Mouse (Mus musculus) lung, embryonic 16.5 days (tissue): ENCODE results near the gene Lhcgr. TPM values are rescaled to one million over a fixed set of nuclear protein-coding genes. Genes with fewer than 3 reads are reported as not detected.
A peak's percentile ranks its signal among the peaks of the same experiment; 100 is the strongest.
"Not testable (repeated sequence)": the region's sequence is repeated elsewhere in the genome, so short reads cannot be mapped to it uniquely, and the experiment has no call there.

Experiments used
- ATAC-seq: fragments of 200-750 bp; cut with Nextera tagmentation; 2 replicates; pipeline ENCODE4 v1.8.0; 2017; ENCODE audit warnings: low read depth, mild to moderate bottlenecking, moderate library complexity
- H3K27ac ChIP-seq: fragments of 300-500 bp; sonication (generic); 2 replicates; pipeline ENCODE4 v1.5.1; 2014; ENCODE audit warnings: mild to moderate bottlenecking, control low read depth, low read length
- H3K27me3 ChIP-seq: fragments of 300-500 bp; sonication (generic); 2 replicates; pipeline ENCODE4 v1.6.1; 2014; ENCODE audit warnings: low read depth, low read length, mixed read lengths; ENCODE audit not compliant: control insufficient read depth, insufficient read depth
- H3K36me3 ChIP-seq: fragments of 300-500 bp; sonication (generic); 2 replicates; pipeline ENCODE4 v1.6.1; 2014; ENCODE audit warnings: low read length; ENCODE audit not compliant: control insufficient read depth, insufficient read depth
- H3K4me1 ChIP-seq: fragments of 300-500 bp; sonication (generic); replicated peaks from 2 replicates; pipeline ENCODE4 v1.6.1; 2014; ENCODE audit warnings: low read length, mixed read lengths; ENCODE audit not compliant: control insufficient read depth, insufficient read depth
- H3K4me2 ChIP-seq: fragments of 300-500 bp; sonication (generic); 2 replicates; pipeline ENCODE4 v1.6.1; 2014; ENCODE audit warnings: low read depth, low read length, control low read depth
- H3K4me3 ChIP-seq: fragments of 300-500 bp; sonication (generic); 2 replicates; pipeline ENCODE4 v1.5.1; 2014; ENCODE audit warnings: mild to moderate bottlenecking, low read length, control low read depth
- H3K9ac ChIP-seq: fragments of 300-500 bp; sonication (generic); 2 replicates; pipeline ENCODE4 v1.6.1; 2014; ENCODE audit warnings: low read length, control low read depth
- H3K9me3 ChIP-seq: fragments of 300-500 bp; sonication (generic); 2 replicates; pipeline ENCODE4 v1.6.1; 2016; ENCODE audit warnings: low read length; ENCODE audit not compliant: control insufficient read depth
- WGBS: fragments of 180-500 bp; shearing (Covaris S2); extraction: QIAGEN DNeasy Blood & Tissue Kit; methylation state at CpG from one replicate; pipeline ENCODE4 v1.1.7; 2014; 5-methylcytosine and 5-hydroxymethylcytosine counted together
- polyA plus RNA-seq: library from polyadenylated mRNA; unstranded; fragments of >200 nt; fragmentation: Nextera tagmentation; extraction: Ambion mirVana; gene quantifications from 2 replicates; pipeline ENCODE4 v1.2.1, GENCODE M21; 2015

Gene Lhcgr
- polyA plus RNA-seq, result 0.38 TPM in 1 of 2 replicates, not detected in the other

GRCm38 (mm10) chr17:88791440-88792152 is at the start of gene Lhcgr:
Lhcgr (minus strand) TSS chr17:88791990.
- H3K27ac ChIP-seq, result no peak within 1 kb of the TSS
- H3K27me3 ChIP-seq, result no peaks in the 10 kb centered on the region
- no peaks in the 10 kb centered on the region for H3K36me3 ChIP-seq
- peak; percentile 86 for ATAC-seq
- H3K4me2 ChIP-seq, result peak within 1 kb of the TSS; percentile 41
- 18% methylated on average over 29 of the region's 31 CpGs for WGBS
- H3K9ac ChIP-seq, result no peak within 1 kb of the TSS
- H3K4me1 ChIP-seq, result no peaks in the 10 kb centered on the region
- H3K4me3 ChIP-seq, result no peak within 1 kb of the TSS
- no peaks in the 10 kb centered on the region for H3K9me3 ChIP-seq

GRCm38 (mm10) chr17:88817601-88818000 is 25.8 kb upstream of the Lhcgr start:
- Histone ChIP-seq H3K36me3 (no peaks in the 10 kb centered on the region), H3K4me2 (no peak overlapping the region), H3K27me3 (no peaks in the 10 kb centered on the region), H3K9ac (no peak overlapping the region), H3K27ac (no peak overlapping the region), H3K4me3 (no peak overlapping the region), H3K9me3 (no peaks in the 10 kb centered on the region), H3K4me1 (no peaks in the 10 kb centered on the region)
- WGBS, result 24% methylated on average over 2 of the region's 2 CpGs
- ATAC-seq, result no peak

DNA sequence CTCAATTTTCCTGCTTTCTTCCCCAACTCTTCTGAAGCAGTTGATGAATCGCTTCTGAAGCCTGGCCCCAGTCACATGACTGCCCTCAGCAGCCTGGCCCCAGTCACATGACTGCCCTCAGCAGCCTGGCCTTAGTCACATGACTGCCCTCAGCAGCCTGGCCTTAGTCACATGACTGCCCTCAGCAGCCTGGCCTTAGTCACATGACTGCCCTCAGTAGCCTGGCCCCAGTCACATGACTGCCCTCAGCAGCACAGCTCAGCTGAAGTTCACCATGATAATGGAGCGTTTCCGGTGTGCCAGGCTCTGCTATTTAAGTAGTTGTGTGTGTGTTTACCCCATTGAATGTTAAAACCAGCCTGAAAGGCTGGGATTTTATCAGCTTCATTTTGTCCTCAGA is 21.2 kb upstream of the Lhcgr start:
- H3K36me3 ChIP-seq, H3K27ac ChIP-seq, H3K4me1 ChIP-seq, H3K9me3 ChIP-seq, H3K4me2 ChIP-seq, H3K4me3 ChIP-seq, ATAC-seq, H3K9ac ChIP-seq, H3K27me3 ChIP-seq: not testable (repeated sequence)
- WGBS, result 86% methylated on average over 3 of the region's 3 CpGs

DNA sequence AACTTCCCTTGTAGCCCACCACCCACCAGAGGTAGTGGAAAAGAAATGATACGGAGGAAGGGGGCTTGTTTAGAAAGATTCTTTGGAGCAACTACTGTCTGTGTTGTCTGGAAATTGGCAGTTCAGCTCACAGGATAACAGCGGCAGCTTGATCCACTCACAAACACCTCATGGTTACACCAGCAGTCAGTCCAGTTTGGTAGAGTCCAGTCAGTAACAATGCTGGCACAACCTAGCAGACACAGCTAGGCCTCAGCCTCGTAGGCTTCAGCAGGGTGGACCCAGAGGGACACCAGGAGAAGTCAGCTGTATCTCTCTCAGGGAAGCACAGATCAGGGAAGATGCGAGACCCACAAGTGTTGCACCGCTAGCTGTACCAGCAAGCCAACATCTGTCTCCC is 19.0 kb upstream of the Lhcgr start:
- H3K36me3 ChIP-seq, result no peaks in the 10 kb centered on the region
- H3K4me3 ChIP-seq, result no peak overlapping the region
- H3K27me3 ChIP-seq, result no peaks in the 10 kb centered on the region
- ATAC-seq, result peak; percentile 78
- no peak overlapping the region for H3K4me2 ChIP-seq
- WGBS, result 56% methylated on average over 5 of the region's 5 CpGs
- no peaks in the 10 kb centered on the region for H3K9me3 ChIP-seq
- H3K9ac ChIP-seq, result no peak overlapping the region
- no peaks in the 10 kb centered on the region for H3K4me1 ChIP-seq
- H3K27ac ChIP-seq, result no peak overlapping the region

- no peaks in the 10 kb centered on the region for H3K9me3 ChIP-seq
- no peak overlapping the region for H3K27ac ChIP-seq
- H3K9ac ChIP-seq, result no peak overlapping the region
- H3K4me2 ChIP-seq, result no peak overlapping the region
- H3K4me3 ChIP-seq, result no peak overlapping the region
- 83% methylated on average over 8 of the region's 8 CpGs for WGBS
- no peak for ATAC-seq
- no peaks in the 10 kb centered on the region for H3K27me3 ChIP-seq
- H3K36me3 ChIP-seq, result no peaks in the 10 kb centered on the region
- no peaks in the 10 kb centered on the region for H3K4me1 ChIP-seq
These were observed 14.6 kb upstream of the Lhcgr start for GRCm38 (mm10) chr17:88806421-88806820.

GRCm38 (mm10) chr17:88803441-88803840 is 11.7 kb upstream of the Lhcgr start:
- no peaks in the 10 kb centered on the region for H3K4me1 ChIP-seq
- no peak overlapping the region for H3K4me2 ChIP-seq
- no peak overlapping the region for H3K4me3 ChIP-seq
- no peak for ATAC-seq
- H3K27ac ChIP-seq, result no peak overlapping the region
- H3K9me3 ChIP-seq, result no peaks in the 10 kb centered on the region
- H3K36me3 ChIP-seq, result no peaks in the 10 kb centered on the region
- H3K9ac ChIP-seq, result no peak overlapping the region
- H3K27me3 ChIP-seq, result no peaks in the 10 kb centered on the region

DNA sequence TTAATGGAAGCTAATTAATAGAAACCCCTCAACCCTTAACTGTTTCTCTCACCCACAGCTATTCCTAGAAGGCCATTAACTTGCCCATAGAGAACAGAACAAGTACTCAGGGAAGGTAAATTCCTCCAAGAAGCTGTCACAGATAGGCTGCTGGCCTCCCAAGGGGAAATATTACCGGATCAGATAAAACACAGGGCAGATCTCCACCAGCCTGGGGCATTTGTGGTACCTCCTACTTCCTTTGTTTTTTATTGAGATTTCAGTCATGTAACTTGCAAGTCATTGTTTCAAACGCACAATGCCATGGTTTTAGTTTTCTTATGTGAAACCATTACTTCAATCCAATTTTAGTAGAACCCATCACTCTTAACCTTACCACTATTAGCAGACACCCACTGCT is 1.1 kb downstream of the Lhcgr start:
- WGBS, result 69% methylated on average over 2 of the region's 2 CpGs
- no peak for ATAC-seq
- Histone ChIP-seq H3K27me3 (no peaks in the 10 kb centered on the region), H3K9ac (no peak overlapping the region), H3K36me3 (no peaks in the 10 kb centered on the region), H3K4me3 (no peak overlapping the region), H3K27ac (no peak overlapping the region), H3K4me2 (no peak overlapping the region), H3K4me1 (no peaks in the 10 kb centered on the region), H3K9me3 (no peaks in the 10 kb centered on the region)

DNA sequence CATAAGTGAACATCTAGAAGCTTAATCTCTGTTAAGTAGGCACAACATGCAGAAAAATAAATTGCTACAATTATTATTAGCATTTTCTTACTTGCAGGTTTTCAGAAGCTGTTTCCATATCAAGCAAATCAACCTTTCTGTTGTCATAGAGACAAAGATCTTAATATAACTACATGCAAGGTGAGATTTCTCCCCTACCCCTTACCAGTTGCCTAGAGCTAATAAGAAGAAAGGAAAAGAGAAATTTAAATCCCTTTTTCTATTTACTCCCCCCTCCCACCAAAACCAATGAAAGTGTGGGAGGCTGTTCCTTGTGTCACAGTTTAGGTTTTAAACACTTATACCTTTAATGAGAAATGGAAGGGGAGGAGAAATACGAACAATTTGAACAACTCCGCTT is 3.4 kb downstream of the Lhcgr start:
- Histone ChIP-seq H3K4me3 (no peak overlapping the region), H3K27ac (no peak overlapping the region), H3K4me1 (no peaks in the 10 kb centered on the region), H3K27me3 (no peaks in the 10 kb centered on the region), H3K4me2 (no peak overlapping the region), H3K36me3 (no peaks in the 10 kb centered on the region), H3K9ac (no peak overlapping the region), H3K9me3 (no peaks in the 10 kb centered on the region)
- 70% methylated on average over 2 of the region's 2 CpGs for WGBS
- ATAC-seq, result no peak

GRCm38 (mm10) chr17:88786881-88787280 is 4.9 kb downstream of the Lhcgr start:
- Histone ChIP-seq H3K4me2 (no peak overlapping the region), H3K9me3 (no peaks in the 10 kb centered on the region), H3K27ac (no peak overlapping the region), H3K4me3 (no peak overlapping the region), H3K9ac (no peak overlapping the region), H3K27me3 (no peaks in the 10 kb centered on the region), H3K36me3 (no peaks in the 10 kb centered on the region), H3K4me1 (no peaks in the 10 kb centered on the region)
- no peak for ATAC-seq
- WGBS, result 21% methylated on average over 6 of the region's 6 CpGs

DNA sequence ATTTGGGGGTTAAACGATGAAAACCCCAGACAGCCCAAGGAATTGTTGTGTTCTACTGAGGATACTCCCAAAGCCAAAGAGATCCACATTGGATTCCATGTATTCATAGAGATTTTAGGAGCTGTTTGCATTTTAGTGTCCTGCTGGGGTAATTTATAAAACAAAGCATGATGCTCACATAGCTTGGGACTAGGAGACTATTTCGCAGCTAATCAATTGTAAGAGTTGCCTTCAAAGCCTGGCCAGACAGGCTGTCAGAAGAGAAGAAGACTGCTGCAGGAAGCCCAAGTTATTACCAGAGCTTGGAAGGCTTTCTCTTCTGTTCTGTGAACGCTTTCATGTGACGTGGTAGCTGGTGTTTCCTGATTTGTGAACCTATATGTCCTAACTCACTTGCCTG is 5.4 kb downstream of the Lhcgr start:
- Histone ChIP-seq H3K9ac (no peak overlapping the region), H3K4me1 (no peaks in the 10 kb centered on the region), H3K9me3 (no peaks in the 10 kb centered on the region), H3K36me3 (no peaks in the 10 kb centered on the region), H3K27me3 (no peaks in the 10 kb centered on the region), H3K4me2 (no peak overlapping the region), H3K4me3 (no peak overlapping the region), H3K27ac (no peak overlapping the region)
- 53% methylated on average over 4 of the region's 4 CpGs for WGBS
- peak; percentile 64 for ATAC-seq
